Mouse (Mus musculus) adrenal gland (tissue): Measurements from ENCODE around the gene Kcnj10.

ENCODE experiments used
- intact Hi-C: fragments of 180-260 bp; cut with DNase I; formaldehyde crosslinking; loops from one replicate; pipeline ENCODE4 v1.15.1; 2025

Kcnj10 gene

GRCm38 (mm10) chr1:172311248-172311906 is 29.6 kb upstream of the Kcnj10 start:
- intact Hi-C loops, result loop anchor here (5.0 kb wide), 2 partner anchors 149 to 194 kb away; no protein-coding TSS in a partner anchor

DNA sequence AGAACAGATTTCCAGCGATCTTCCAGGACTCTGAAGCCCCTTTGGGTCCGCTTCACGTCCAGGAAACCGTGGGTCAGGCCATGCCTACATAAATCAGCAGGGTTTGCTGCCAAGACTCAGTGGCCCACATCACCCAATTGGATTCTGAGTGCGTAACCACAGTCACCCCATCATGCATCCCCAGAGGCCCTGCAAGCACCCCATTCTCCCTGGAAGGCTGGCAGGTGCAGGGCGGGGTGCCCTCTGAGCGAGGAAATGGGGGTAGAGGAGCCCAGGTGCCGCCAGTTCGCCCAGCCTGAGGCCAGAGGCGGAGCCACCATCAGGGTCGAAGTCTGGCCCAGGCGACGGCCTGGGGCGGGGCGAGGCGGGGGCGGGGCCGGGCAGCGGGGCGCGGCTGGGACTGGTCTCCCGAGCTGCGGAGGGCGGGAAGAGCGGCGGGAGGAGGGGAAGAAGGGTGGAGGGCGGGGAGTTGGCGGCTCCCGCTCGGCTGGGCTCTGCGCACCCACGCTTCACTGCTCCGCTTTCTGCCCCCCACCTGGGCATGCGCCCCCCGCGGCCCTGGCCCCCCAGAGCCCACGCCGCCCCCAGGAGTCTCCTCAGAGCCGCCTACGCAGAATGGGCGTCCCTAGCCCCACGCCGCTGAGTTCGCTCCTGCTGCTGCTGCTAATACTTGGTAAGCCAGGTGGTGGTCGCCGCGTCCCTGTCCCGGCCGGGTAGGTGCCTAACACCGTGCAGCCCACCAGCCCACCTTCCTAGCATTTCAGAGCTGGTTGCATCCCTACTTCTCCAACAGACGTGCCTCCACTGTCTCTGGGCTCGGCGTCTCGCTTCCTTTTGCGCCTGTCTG is 28.9 kb upstream of the Kcnj10 start:
- intact Hi-C loops, result loop anchor here (5.0 kb wide), 2 partner anchors 150 to 195 kb away; no protein-coding TSS in a partner anchor

- intact Hi-C loops, result loop anchor here (5.0 kb wide), 2 partner anchors 151 to 196 kb away; no protein-coding TSS in a partner anchor
These were observed 28.0 kb upstream of the Kcnj10 start for GRCm38 (mm10) chr1:172312768-172313561.

- intact Hi-C loops, result loop anchor here (5.0 kb wide), 2 partner anchors 152 to 197 kb away; no protein-coding TSS in a partner anchor
These were observed 27.2 kb upstream of the Kcnj10 start for GRCm38 (mm10) chr1:172313613-172314411.

- intact Hi-C loops, result loop anchor here (5.0 kb wide), 2 partner anchors 153 to 198 kb away; no protein-coding TSS in a partner anchor
These were observed 26.1 kb upstream of the Kcnj10 start for GRCm38 (mm10) chr1:172314911-172315310.

DNA sequence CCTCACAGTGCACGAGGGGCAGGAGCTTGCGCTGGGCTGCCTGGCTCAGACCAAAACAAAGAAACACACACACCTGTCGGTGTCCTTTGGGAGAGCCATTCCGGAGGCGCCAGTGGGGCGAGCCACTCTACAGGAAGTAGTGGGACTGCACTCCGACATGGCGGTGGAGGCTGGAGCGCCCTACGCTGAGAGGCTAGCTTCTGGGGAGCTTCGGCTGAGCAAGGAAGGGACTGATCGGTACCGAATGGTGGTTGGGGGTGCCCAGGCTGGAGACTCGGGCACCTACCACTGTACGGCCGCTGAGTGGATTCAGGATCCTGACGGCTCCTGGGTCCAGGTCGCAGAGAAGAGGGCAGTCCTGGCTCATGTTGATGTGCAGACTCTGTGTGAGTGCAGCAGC is 23.6 kb upstream of the Kcnj10 start:
- intact Hi-C loops, result no loop called here

- intact Hi-C loops, result no loop called here
These were observed 23.1 kb upstream of the Kcnj10 start for GRCm38 (mm10) chr1:172317946-172318345.

GRCm38 (mm10) chr1:172318424-172319035 is 22.5 kb upstream of the Kcnj10 start:
- intact Hi-C loops, result no loop called here

DNA sequence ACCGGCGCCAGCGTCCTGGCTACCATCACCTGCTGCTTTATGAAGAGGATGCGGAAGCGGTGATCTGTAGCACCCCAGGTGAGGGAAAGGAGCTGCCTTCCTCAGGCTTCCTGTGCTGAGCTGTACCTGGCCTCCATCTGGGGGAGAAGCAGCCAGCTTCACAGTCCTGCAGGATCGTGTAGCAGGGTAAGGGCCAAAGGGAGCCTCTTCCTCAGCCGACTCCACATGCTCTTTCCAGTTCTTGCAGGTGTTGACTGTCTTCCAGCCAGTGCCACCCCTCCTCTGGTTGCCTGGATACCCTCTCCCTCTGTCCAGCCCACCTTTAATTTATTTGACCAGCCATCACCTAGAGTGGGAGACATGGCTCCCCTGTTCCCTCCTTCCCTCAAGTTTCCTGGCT is 21.7 kb upstream of the Kcnj10 start:
- intact Hi-C loops, result no loop called here

DNA sequence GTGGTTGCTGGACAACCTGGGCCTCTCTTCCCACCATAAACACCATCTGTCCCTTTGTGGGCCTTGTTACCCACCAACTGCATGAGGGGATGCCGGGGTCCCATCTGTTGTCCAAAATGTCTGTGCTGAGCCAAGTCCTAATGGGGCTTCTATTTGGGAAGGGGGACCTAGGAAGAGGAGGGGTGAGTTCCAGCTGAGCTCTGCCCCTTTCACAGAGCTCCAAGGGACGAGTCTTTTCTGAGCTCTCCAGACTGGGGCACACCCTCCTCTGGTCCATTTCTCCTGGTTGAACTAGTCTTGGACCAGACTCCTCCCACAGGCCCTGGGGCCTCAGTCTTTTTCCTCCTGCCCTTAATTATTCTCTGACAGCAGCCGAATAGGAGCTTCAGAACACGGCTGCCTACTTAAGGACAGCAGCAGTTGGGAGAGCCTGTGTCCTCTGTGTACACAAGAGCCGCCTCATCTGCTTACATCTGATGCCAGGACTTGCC is 21.0 kb upstream of the Kcnj10 start:
- intact Hi-C loops, result loop anchor here (5.0 kb wide), 1 partner anchor 273 kb away; no protein-coding TSS in a partner anchor

- intact Hi-C loops, result loop anchor here (5.0 kb wide), 1 partner anchor 275 kb away; no protein-coding TSS in a partner anchor
These were observed 18.3 kb upstream of the Kcnj10 start for GRCm38 (mm10) chr1:172322725-172323124.

DNA sequence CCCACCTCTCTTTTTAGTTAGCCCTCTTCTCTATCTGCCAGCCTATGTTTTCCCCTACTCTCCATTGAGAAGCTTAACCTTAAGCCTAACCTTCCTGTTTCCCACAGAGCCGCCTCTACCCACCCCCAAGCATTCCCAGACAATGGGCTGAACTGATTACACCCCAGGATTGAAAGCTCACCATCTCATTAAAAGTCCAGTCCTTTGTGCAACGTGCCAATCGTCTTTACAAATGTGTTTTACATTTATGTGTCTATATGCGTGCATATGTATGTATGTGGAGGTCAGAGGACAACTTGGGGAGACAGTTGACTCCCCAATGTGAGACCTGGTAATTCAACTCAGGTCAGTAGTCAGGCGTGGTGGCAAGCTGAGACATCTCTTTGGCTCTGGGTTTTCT is 17.7 kb upstream of the Kcnj10 start:
- intact Hi-C loops, result loop anchor here (5.0 kb wide), 1 partner anchor 276 kb away; no protein-coding TSS in a partner anchor

GRCm38 (mm10) chr1:172323801-172324359 is 17.1 kb upstream of the Kcnj10 start:
- intact Hi-C loops, result loop anchor here (5.0 kb wide), 1 partner anchor 277 kb away; no protein-coding TSS in a partner anchor

DNA sequence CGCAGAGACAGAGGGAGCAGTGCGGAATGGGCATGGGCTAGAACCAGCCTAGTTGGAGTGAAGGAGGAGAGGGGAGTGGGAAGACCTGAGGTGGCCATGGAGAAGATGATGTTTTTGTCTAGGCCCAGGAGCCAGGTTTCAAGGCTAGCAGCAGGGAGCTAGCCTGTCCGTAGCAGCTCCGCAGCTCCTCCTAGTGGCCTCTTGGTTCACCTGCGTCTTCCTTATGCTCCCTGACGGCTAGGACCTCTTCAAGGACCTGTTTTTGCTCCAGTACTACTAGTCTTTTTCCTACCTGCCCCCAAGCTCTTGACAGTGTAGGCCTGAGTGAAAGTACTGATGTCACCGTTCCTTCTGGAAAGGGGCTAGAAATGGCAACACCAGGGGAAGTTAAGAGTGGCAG is 16.3 kb upstream of the Kcnj10 start:
- intact Hi-C loops, result loop anchor here (5.0 kb wide), 1 partner anchor 277 kb away; no protein-coding TSS in a partner anchor

DNA sequence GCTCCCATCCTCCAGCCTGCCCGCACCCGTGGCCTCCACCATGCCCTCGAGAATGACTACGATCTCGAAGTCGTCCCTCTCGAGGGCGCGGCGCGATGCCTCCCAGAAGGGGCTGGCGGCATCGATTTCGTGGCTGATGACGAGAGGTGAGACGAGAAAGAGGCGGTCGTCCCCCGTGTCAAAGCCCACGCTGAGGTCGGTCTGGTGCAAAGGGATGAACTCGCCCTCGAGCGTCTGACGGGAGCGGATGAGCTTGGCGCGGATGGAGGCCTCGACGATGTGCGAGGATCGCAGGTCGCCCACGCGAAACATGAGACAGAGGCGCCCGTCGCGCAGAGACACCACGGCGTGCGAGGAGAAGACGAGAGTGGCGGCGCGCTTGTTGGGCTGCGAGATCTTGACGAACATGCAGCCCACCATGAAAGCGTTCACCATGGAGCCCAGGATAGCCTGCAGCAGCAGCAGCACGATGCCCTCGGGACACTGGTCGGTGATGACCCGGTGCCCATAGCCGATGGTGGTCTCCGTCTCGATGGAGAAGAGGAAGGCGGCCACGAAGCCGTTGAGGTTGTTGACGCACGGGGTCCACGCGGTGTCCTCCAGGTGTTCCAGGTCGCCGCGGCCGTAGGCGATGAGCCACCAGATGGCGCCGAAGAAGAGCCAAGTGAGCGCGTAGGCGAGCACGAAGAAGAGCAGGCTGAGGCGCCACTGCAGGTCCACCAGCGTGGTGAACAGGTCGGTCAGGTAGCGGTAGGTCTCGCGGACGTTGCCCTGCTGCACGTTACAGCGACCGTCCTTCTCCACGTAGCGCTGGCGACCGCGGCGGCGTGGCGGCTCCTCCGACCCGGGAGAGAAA is 15.1 kb upstream of the Kcnj10 start:
- intact Hi-C loops, result loop anchor here (2.0 kb wide), 2 partner anchors 31 to 39 kb away; no protein-coding TSS in a partner anchor

GRCm38 (mm10) chr1:172326684-172327083 is 14.3 kb upstream of the Kcnj10 start:
- intact Hi-C loops, result loop anchor here (2.0 kb wide), 2 partner anchors 30 to 38 kb away; no protein-coding TSS in a partner anchor

- intact Hi-C loops, result loop anchor here (2.0 kb wide), 2 partner anchors 29 to 37 kb away; no protein-coding TSS in a partner anchor
These were observed 13.6 kb upstream of the Kcnj10 start for GRCm38 (mm10) chr1:172327206-172328001.
